Mouse (Mus musculus): ENCODE data around the gene Cbfa2t2.

Gene Cbfa2t2

GRCm38 (mm10) chr2:154425522-154425921 is 10.8 kb upstream of the Cbfa2t2 start:
- no peak for DNase-seq (ENCODE audit: low read depth, low spot score)

GRCm38 (mm10) chr2:154426188-154426904 is 9.9 kb upstream of the Cbfa2t2 start:
- DNase-seq (ENCODE audit: low read depth, low spot score), result no peak

GRCm38 (mm10) chr2:154426905-154427852 is 9.1 kb upstream of the Cbfa2t2 start:
- DNase-seq (ENCODE audit: low read depth, low spot score), result no peak

GRCm38 (mm10) chr2:154427853-154428360 is 8.4 kb upstream of the Cbfa2t2 start:
- no peak for DNase-seq (ENCODE audit: low read depth, low spot score)

GRCm38 (mm10) chr2:154430566-154430965 is 5.7 kb upstream of the Cbfa2t2 start:
- no peak for DNase-seq (ENCODE audit: low read depth, low spot score)

- DNase-seq (ENCODE audit: low read depth, low spot score), result no peak
Measured at GRCm38 (mm10) chr2:154432696-154433095, 3.6 kb upstream of the Cbfa2t2 start.

GRCm38 (mm10) chr2:154433391-154433790 is 2.9 kb upstream of the Cbfa2t2 start:
- no peak for DNase-seq (ENCODE audit: low read depth, low spot score)

GRCm38 (mm10) chr2:154434690-154435089 is 1.6 kb upstream of the Cbfa2t2 start:
- no peak for DNase-seq (ENCODE audit: low read depth, low spot score)

GRCm38 (mm10) chr2:154436076-154436457 is 214 bp upstream of the Cbfa2t2 start:
- peak; percentile 93 for DNase-seq (ENCODE audit: low read depth, low spot score)

GRCm38 (mm10) chr2:154437191-154437527 is 878 bp downstream of the Cbfa2t2 start:
- DNase-seq (ENCODE audit: low read depth, low spot score), result no peak

- DNase-seq (ENCODE audit: low read depth, low spot score), result no peak
Measured at GRCm38 (mm10) chr2:154440453-154440852, 4.2 kb downstream of the Cbfa2t2 start.

GRCm38 (mm10) chr2:154447821-154448220 is 11.5 kb downstream of the Cbfa2t2 start:
- DNase-seq (ENCODE audit: low read depth, low spot score), result no peak

- DNase-seq (ENCODE audit: low read depth, low spot score), result no peak
Measured at GRCm38 (mm10) chr2:154448633-154449032, 12.4 kb downstream of the Cbfa2t2 start.

- no peak for DNase-seq (ENCODE audit: low read depth, low spot score)
Measured at GRCm38 (mm10) chr2:154452951-154453350, 16.7 kb downstream of the Cbfa2t2 start.

- DNase-seq (ENCODE audit: low read depth, low spot score), result no peak
Measured at GRCm38 (mm10) chr2:154454099-154454498, 17.8 kb downstream of the Cbfa2t2 start.

- no peak for DNase-seq (ENCODE audit: low read depth, low spot score)
Measured at GRCm38 (mm10) chr2:154454605-154455004, 18.3 kb downstream of the Cbfa2t2 start.

- DNase-seq (ENCODE audit: low read depth, low spot score), result no peak
Measured at GRCm38 (mm10) chr2:154455776-154456175, 19.5 kb downstream of the Cbfa2t2 start.

GRCm38 (mm10) chr2:154456621-154457020 is 20.3 kb downstream of the Cbfa2t2 start:
- DNase-seq (ENCODE audit: low read depth, low spot score), result no peak

- no peak for DNase-seq (ENCODE audit: low read depth, low spot score)
Measured at GRCm38 (mm10) chr2:154459262-154459661, 23.0 kb downstream of the Cbfa2t2 start.

- no peak for DNase-seq (ENCODE audit: low read depth, low spot score)
Measured at GRCm38 (mm10) chr2:154459851-154460250, 23.6 kb downstream of the Cbfa2t2 start.

- DNase-seq (ENCODE audit: low read depth, low spot score), result no peak
Measured at GRCm38 (mm10) chr2:154463621-154464198, 27.4 kb downstream of the Cbfa2t2 start.

- no peak for DNase-seq (ENCODE audit: low read depth, low spot score)
Measured at GRCm38 (mm10) chr2:154465914-154466335, 29.6 kb downstream of the Cbfa2t2 start.
